Mouse (Mus musculus): ENCODE measurements at regions not wholly inside any gene's neighbourhood (a gene's known extent, or its start where the extent isn't known, plus 50 kb on each side); places are given as distances from the start of the nearest gene placed in this dataset.

DNA sequence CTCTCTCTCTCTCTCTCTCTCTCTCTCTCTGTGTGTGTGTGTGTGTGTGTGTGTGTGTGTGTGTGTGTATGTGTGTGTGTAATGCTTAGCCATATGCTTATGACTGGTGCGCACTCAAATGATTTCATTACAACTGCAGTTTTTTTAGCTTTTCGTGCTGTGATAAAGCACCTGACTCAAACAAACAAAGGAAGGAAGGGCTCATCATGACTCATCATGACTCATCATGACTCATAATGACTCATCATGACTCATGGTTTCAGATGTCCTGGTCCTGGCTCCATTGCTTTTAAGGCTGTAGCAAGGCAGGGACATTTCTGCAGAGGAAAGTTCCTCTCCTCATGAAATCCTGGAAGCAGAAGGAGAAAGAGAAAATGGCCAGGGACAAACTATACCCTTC is 302.9 kb downstream of the Foxa2 start:
- TF ChIP-seq CTCF (IDR thresholded peaks at IDR 0.05; ENCODE audit: extremely low read depth, insufficient read depth, low read length), result no peak
- TF ChIP-seq POLR2A (IDR thresholded peaks at IDR 0.05; ENCODE audit: extremely low read depth, insufficient read depth, low read length), result no peak
